Mouse (Mus musculus) forebrain, embryonic 13.5 days (tissue): ENCODE results near the gene Uimc1. TPM values are rescaled to one million over a fixed set of nuclear protein-coding genes. Genes with fewer than 3 reads are reported as not detected.
"Not testable (repeated sequence)": the region's sequence is repeated elsewhere in the genome, so short reads cannot be mapped to it uniquely, and the experiment has no call there.

ENCODE experiments used
- ATAC-seq: fragments of 200-750 bp; cut with Nextera tagmentation; 2 replicates; pipeline ENCODE4 v1.8.0; 2017
- H3K27ac ChIP-seq: fragments of 300-500 bp; sonication (generic); 2 replicates; pipeline ENCODE4 v1.5.1; 2015; ENCODE audit warnings: inconsistent platforms, mild to moderate bottlenecking, moderate library complexity
- H3K27me3 ChIP-seq: fragments of 300-500 bp; sonication (generic); 2 replicates; pipeline ENCODE4 v1.6.1; 2015; ENCODE audit warnings: mild to moderate bottlenecking, inconsistent platforms
- H3K36me3 ChIP-seq: fragments of 300-500 bp; sonication (generic); 2 replicates; pipeline ENCODE4 v1.6.1; 2015; ENCODE audit warnings: mild to moderate bottlenecking, inconsistent platforms; ENCODE audit not compliant: poor library complexity, severe bottlenecking
- H3K4me1 ChIP-seq: fragments of 300-500 bp; sonication (generic); 2 replicates; pipeline ENCODE4 v1.6.1; 2015; ENCODE audit warnings: inconsistent platforms
- H3K4me2 ChIP-seq: fragments of 300-500 bp; sonication (generic); 2 replicates; pipeline ENCODE4 v1.6.1; 2015; ENCODE audit warnings: inconsistent platforms, mild to moderate bottlenecking, moderate library complexity
- H3K4me3 ChIP-seq: fragments of 300-500 bp; sonication (generic); 2 replicates; pipeline ENCODE4 v1.5.1; 2015; ENCODE audit warnings: mild to moderate bottlenecking, inconsistent platforms
- H3K9ac ChIP-seq: fragments of 300-500 bp; sonication (generic); 2 replicates; pipeline ENCODE4 v1.6.1; 2015; ENCODE audit warnings: mild to moderate bottlenecking, inconsistent platforms
- H3K9me3 ChIP-seq: fragments of 300-500 bp; sonication (generic); replicated peaks from 2 replicates; pipeline ENCODE4 v1.6.1; 2016; ENCODE audit warnings: inconsistent platforms
- WGBS: fragments of 180-500 bp; shearing (Covaris S2); methylation state at CpG from one replicate; pipeline ENCODE4 v1.1.7; 2015; 5-methylcytosine and 5-hydroxymethylcytosine counted together
- polyA plus RNA-seq: library from polyadenylated mRNA; unstranded; fragments of >200 nt; fragmentation: Nextera tagmentation; extraction: Ambion mirVana; gene quantifications from 2 replicates; pipeline ENCODE4 v1.2.1, GENCODE M21; 2015

Gene Uimc1
- polyA plus RNA-seq, 1 experiment from 2014 or later, result 24.3 TPM

GRCm38 (mm10) chr13:55102366-55102765 is 2.3 kb upstream of the Uimc1 start:
- no peak overlapping the region for H3K4me2 ChIP-seq
- peaks cover 21% of the 10 kb centered on the region for H3K4me1 ChIP-seq
- no peak for ATAC-seq
- 95% methylated on average over 3 of the region's 3 CpGs for WGBS
- 0 out of 2 replicates have a peak, but pooled peaks cover 2% of the 10 kb centered on the region for H3K36me3 ChIP-seq
- no peaks in the 10 kb centered on the region for H3K9me3 ChIP-seq
- no peak overlapping the region for H3K27ac ChIP-seq
- no peak overlapping the region for H3K9ac ChIP-seq
- no peak overlapping the region for H3K4me3 ChIP-seq
- no peaks in the 10 kb centered on the region for H3K27me3 ChIP-seq

GRCm38 (mm10) chr13:55101627-55102026 is 1.5 kb upstream of the Uimc1 start:
- H3K27ac ChIP-seq, result no peak overlapping the region
- WGBS, result 95% methylated on average over 11 of the region's 11 CpGs
- no peak for ATAC-seq
- peaks cover 17% of the 10 kb centered on the region for H3K4me1 ChIP-seq
- H3K36me3 ChIP-seq, result no peaks in the 10 kb centered on the region
- no peak overlapping the region for H3K9ac ChIP-seq
- H3K27me3 ChIP-seq, result no peaks in the 10 kb centered on the region
- no peak overlapping the region for H3K4me3 ChIP-seq
- H3K4me2 ChIP-seq, result no peak overlapping the region
- no peaks in the 10 kb centered on the region for H3K9me3 ChIP-seq

GRCm38 (mm10) chr13:55099066-55099725 is 904 bp downstream of the Uimc1 start:
- H3K4me1 ChIP-seq, result peaks cover 8% of the 10 kb centered on the region
- H3K9me3 ChIP-seq, result no peaks in the 10 kb centered on the region
- no peak for ATAC-seq
- 35% methylated on average over 20 of the region's 20 CpGs for WGBS
- H3K36me3 ChIP-seq, result no peaks in the 10 kb centered on the region
- no peaks in the 10 kb centered on the region for H3K27me3 ChIP-seq
- peak overlapping the region; percentile 91 for H3K27ac ChIP-seq
- H3K9ac ChIP-seq, result peak overlapping the region; percentile 91
- H3K4me3 ChIP-seq, result peak overlapping the region; percentile 78
- peak overlapping the region; percentile 60 for H3K4me2 ChIP-seq

GRCm38 (mm10) chr13:55097841-55098240 is 2.3 kb downstream of the Uimc1 start:
- not testable (repeated sequence) for H3K36me3 ChIP-seq, H3K4me1 ChIP-seq, ATAC-seq, H3K4me2 ChIP-seq, H3K9ac ChIP-seq, H3K27me3 ChIP-seq, H3K27ac ChIP-seq, H3K9me3 ChIP-seq, H3K4me3 ChIP-seq
- 92% methylated on average over 3 of the region's 3 CpGs for WGBS

GRCm38 (mm10) chr13:55092588-55092987 is 7.5 kb downstream of the Uimc1 start:
- ATAC-seq, result no peak

GRCm38 (mm10) chr13:55075597-55075996 is 24.5 kb downstream of the Uimc1 start:
- Histone ChIP-seq H3K4me2 (no peak overlapping the region), H3K36me3 (peaks cover 23% of the 10 kb centered on the region), H3K27me3 (no peaks in the 10 kb centered on the region), H3K4me1 (no peaks in the 10 kb centered on the region), H3K9me3 (no peaks in the 10 kb centered on the region), H3K27ac (no peak overlapping the region), H3K4me3 (no peak overlapping the region), H3K9ac (no peak overlapping the region)
- WGBS, result 28% methylated on average over 5 of the region's 5 CpGs
- ATAC-seq, result no peak

More at GRCm38 (mm10) chr13:55092588-55092987, 7.5 kb downstream of the Uimc1 start:
- H3K9me3 ChIP-seq, result no peaks in the 10 kb centered on the region
- H3K27me3 ChIP-seq, result no peaks in the 10 kb centered on the region
- H3K9ac ChIP-seq, result no peak overlapping the region
- no peak overlapping the region for H3K4me3 ChIP-seq
- peaks cover 14% of the 10 kb centered on the region for H3K36me3 ChIP-seq
- H3K4me2 ChIP-seq, result no peak overlapping the region
- 88% methylated on average over 4 of the region's 4 CpGs for WGBS
- H3K4me1 ChIP-seq, result no peaks in the 10 kb centered on the region
- no peak overlapping the region for H3K27ac ChIP-seq

GRCm38 (mm10) chr13:55071322-55071721 is 28.8 kb downstream of the Uimc1 start:
- H3K36me3 ChIP-seq, result peaks cover 14% of the 10 kb centered on the region
- no peak overlapping the region for H3K4me3 ChIP-seq
- H3K27me3 ChIP-seq, result no peaks in the 10 kb centered on the region
- H3K4me1 ChIP-seq, result no peaks in the 10 kb centered on the region
- no peak for ATAC-seq
- WGBS, result 3% methylated on average over 3 of the region's 3 CpGs
- no peak overlapping the region for H3K9ac ChIP-seq
- H3K27ac ChIP-seq, result no peak overlapping the region
- H3K9me3 ChIP-seq, result no peaks in the 10 kb centered on the region
- H3K4me2 ChIP-seq, result no peak overlapping the region

- H3K27me3 ChIP-seq, result no peaks in the 10 kb centered on the region
- H3K27ac ChIP-seq, result no peak overlapping the region
- H3K9ac ChIP-seq, result no peak overlapping the region
- no peaks in the 10 kb centered on the region for H3K4me1 ChIP-seq
- 0 out of 2 replicates have a peak, but pooled peaks cover 3% of the 10 kb centered on the region for H3K36me3 ChIP-seq
- no peak overlapping the region for H3K4me2 ChIP-seq
- H3K9me3 ChIP-seq, result no peaks in the 10 kb centered on the region
- 79% methylated on average over 7 of the region's 7 CpGs for WGBS
- ATAC-seq, result no peak
- no peak overlapping the region for H3K4me3 ChIP-seq
These were observed 30.4 kb downstream of the Uimc1 start for GRCm38 (mm10) chr13:55069719-55070118.

GRCm38 (mm10) chr13:55063276-55063675 is 36.8 kb downstream of the Uimc1 start:
- WGBS, result 90% methylated on average over 2 of the region's 2 CpGs
- Histone ChIP-seq H3K4me3 (no peak overlapping the region), H3K27ac (no peak overlapping the region), H3K9me3 (no peaks in the 10 kb centered on the region), H3K36me3 (0 out of 2 replicates have a peak, but pooled peaks cover 2% of the 10 kb centered on the region), H3K9ac (no peak overlapping the region), H3K4me1 (no peaks in the 10 kb centered on the region), H3K27me3 (no peaks in the 10 kb centered on the region), H3K4me2 (no peak overlapping the region)
- ATAC-seq, result no peak

- no peak for ATAC-seq
- Histone ChIP-seq H3K27me3 (no peaks in the 10 kb centered on the region), H3K4me2 (no peak overlapping the region), H3K9ac (no peak overlapping the region), H3K9me3 (no peaks in the 10 kb centered on the region), H3K36me3 (peaks cover 18% of the 10 kb centered on the region), H3K27ac (no peak overlapping the region), H3K4me3 (no peak overlapping the region), H3K4me1 (no peaks in the 10 kb centered on the region)
- WGBS, result 95% methylated on average over 2 of the region's 2 CpGs
These were observed 42.1 kb downstream of the Uimc1 start for GRCm38 (mm10) chr13:55058042-55058441.

GRCm38 (mm10) chr13:55047706-55048105 is 52.4 kb downstream of the Uimc1 start:
- Histone ChIP-seq H3K9me3 (no peaks in the 10 kb centered on the region), H3K36me3 (peaks cover 17% of the 10 kb centered on the region), H3K27me3 (no peaks in the 10 kb centered on the region), H3K4me1 (peaks cover 5% of the 10 kb centered on the region; the same call in 1 of the 2 replicates), H3K27ac (no peak overlapping the region), H3K9ac (no peak overlapping the region), H3K4me2 (no peak overlapping the region), H3K4me3 (no peak overlapping the region)
- no peak for ATAC-seq
- WGBS, result 43% methylated on average over 3 of the region's 3 CpGs

GRCm38 (mm10) chr13:55040016-55040415 is 60.1 kb downstream of the Uimc1 start:
- H3K4me2 ChIP-seq, result no peak overlapping the region

GRCm38 (mm10) chr13:55024215-55024614 is 75.9 kb downstream of the Uimc1 start:
- Histone ChIP-seq H3K27me3 (no peaks in the 10 kb centered on the region), H3K9me3 (no peaks in the 10 kb centered on the region)

More at GRCm38 (mm10) chr13:55040016-55040415, 60.1 kb downstream of the Uimc1 start:
- no peaks in the 10 kb centered on the region for H3K9me3 ChIP-seq
- no peak overlapping the region for H3K9ac ChIP-seq
- H3K27me3 ChIP-seq, result no peaks in the 10 kb centered on the region
- WGBS, result 95% methylated on average over 2 of the region's 2 CpGs
- no peak overlapping the region for H3K4me3 ChIP-seq
- no peaks in the 10 kb centered on the region for H3K4me1 ChIP-seq
- ATAC-seq, result no peak
- no peak overlapping the region for H3K27ac ChIP-seq
- peaks cover 20% of the 10 kb centered on the region for H3K36me3 ChIP-seq

More at GRCm38 (mm10) chr13:55024215-55024614, 75.9 kb downstream of the Uimc1 start:
- Histone ChIP-seq H3K36me3 (peaks cover 25% of the 10 kb centered on the region), H3K4me1 (no peaks in the 10 kb centered on the region), H3K27ac (no peak overlapping the region), H3K4me3 (no peak overlapping the region), H3K4me2 (no peak overlapping the region), H3K9ac (no peak overlapping the region)
- WGBS, result 98% methylated on average over 2 of the region's 2 CpGs
- no peak for ATAC-seq
